In genomic region chr8:127923321-127923720, GRCm38 (mm10) we compare ENCODE assay signal across 17 mouse cellular contexts.
DNase-seq lines count a peak whose midpoint lies in the region.
"Had no signal": no experiment of that assay in that cellular context is flagged by ENCODE, and none has a peak within 500 bp of the region (broad histone marks: within the 10 kb centered on the region; RNA-seq: fewer than 3 reads in every experiment).

No protein-coding gene starts in this region.

- DNase-seq in adrenal gland, postnatal 10 days: peak; percentile 12
- no peak for DNase-seq in adrenal gland, adult 18-20 months (ENCODE audit: low spot score in 2 of 2)
- DNase-seq in cerebellum, postnatal 10 days: peak; percentile 73 to 82
- no peak for DNase-seq in cerebellum, adult 11-12 months
- DNase-seq in cerebellum, postnatal 36 days: peak; percentile 3 to 6
- DNase-seq in cerebellum, adult 11 months: no peak
- DNase-seq in Muller cell, postnatal 12 days (ENCODE audit: inconsistent ontology term): peak; percentile 32
- DNase-seq: adrenal gland, adult 2 months; adrenal gland, postnatal 36 days; cerebellum, adult 9-10 months; embryo, embryonic 11 days; gastrocnemius, postnatal 36 days; heart, adult 18-20 months; heart, postnatal 14 days; heart, postnatal 4 days; kidney, adult 18-20 months; kidney, adult 9 months had no signal

Comparison
In these comparisons a context has a peak if more than half of its experiments do, and no peak if none do; other contexts are left out.
1. DNase-seq: peak in adrenal gland, postnatal 10 days (single experiment), cerebellum, postnatal 10 days (2 of 2), cerebellum, postnatal 36 days (2 of 2) and Muller cell, postnatal 12 days (single experiment); none in adrenal gland, adult 18-20 months (0 of 2), cerebellum, adult 11-12 months (single experiment) and cerebellum, adult 11 months (single experiment).